Mouse (Mus musculus) intestine, embryonic 16.5 days (tissue): ENCODE results near the gene St7l. TPM values are rescaled to one million over a fixed set of nuclear protein-coding genes. Genes with fewer than 3 reads are reported as not detected.

ENCODE experiments used
- ATAC-seq: fragments of 200-750 bp; cut with Nextera tagmentation; 2 replicates; pipeline ENCODE4 v1.8.0; 2017; ENCODE audit warnings: moderate TSS enrichment, moderate library complexity
- H3K27ac ChIP-seq: fragments of 300-500 bp; sonication (generic); 2 replicates; pipeline ENCODE4 v1.5.1; 2014; ENCODE audit warnings: mild to moderate bottlenecking, low read length
- H3K27me3 ChIP-seq: fragments of 300-500 bp; sonication (generic); replicated peaks from 2 replicates; pipeline ENCODE4 v1.6.1; 2014; ENCODE audit warnings: low read length, control low read depth, mixed read lengths; ENCODE audit not compliant: control insufficient read depth, insufficient read depth
- H3K36me3 ChIP-seq: fragments of 300-500 bp; sonication (generic); 2 replicates; pipeline ENCODE4 v1.6.1; 2014; ENCODE audit warnings: low read length, control low read depth; ENCODE audit not compliant: control insufficient read depth, insufficient read depth
- H3K4me1 ChIP-seq: fragments of 300-500 bp; sonication (generic); 2 replicates; pipeline ENCODE4 v1.6.1; 2014; ENCODE audit warnings: low read length, control low read depth, mixed read lengths; ENCODE audit not compliant: control insufficient read depth, insufficient read depth
- H3K4me2 ChIP-seq: fragments of 300-500 bp; sonication (generic); 2 replicates; pipeline ENCODE4 v1.6.1; 2014; ENCODE audit warnings: low read depth, low read length, control low read depth
- H3K4me3 ChIP-seq: fragments of 300-500 bp; sonication (generic); 2 replicates; pipeline ENCODE4 v1.5.1; 2014; ENCODE audit warnings: mild to moderate bottlenecking, low read length
- H3K9ac ChIP-seq: fragments of 300-500 bp; sonication (generic); 2 replicates; pipeline ENCODE4 v1.6.1; 2014; ENCODE audit warnings: low read depth, low read length
- H3K9me3 ChIP-seq: fragments of 300-500 bp; sonication (generic); 2 replicates; pipeline ENCODE4 v1.6.1; 2016; ENCODE audit warnings: low read length, control low read depth; ENCODE audit not compliant: control insufficient read depth
- WGBS: fragments of 180-500 bp; shearing (Covaris S2); extraction: QIAGEN DNeasy Blood & Tissue Kit; methylation state at CpG from one replicate; pipeline ENCODE4 v1.1.7; 2014; 5-methylcytosine and 5-hydroxymethylcytosine counted together
- polyA plus RNA-seq: library from polyadenylated mRNA; unstranded; fragments of >200 nt; fragmentation: Nextera tagmentation; extraction: Ambion mirVana; gene quantifications from 2 replicates; pipeline ENCODE4 v1.2.1, GENCODE M21; 2015

The St7l gene
- polyA plus RNA-seq, 1 experiment from 2014 or later, result 37.8 TPM

- H3K9me3 ChIP-seq, result peaks cover 3% of the 10 kb centered on the region; the same call in 1 of the 2 replicates
- peaks cover 16% of the 10 kb centered on the region for H3K4me1 ChIP-seq
- H3K27me3 ChIP-seq, result peaks cover 19% of the 10 kb centered on the region
- H3K4me3 ChIP-seq, result no peak overlapping the region
- WGBS, result 82% methylated on average over 7 of the region's 7 CpGs
- H3K4me2 ChIP-seq, result no peak overlapping the region
- no peaks in the 10 kb centered on the region for H3K36me3 ChIP-seq
- H3K9ac ChIP-seq, result no peak overlapping the region
- H3K27ac ChIP-seq, result no peak overlapping the region
- ATAC-seq, result no peak
Measured at GRCm38 (mm10) chr3:104965991-104966554, 102.3 kb downstream of the St7l start.

GRCm38 (mm10) chr3:104967548-104968300 lies 103.9 kb downstream of the St7l start:
- H3K36me3 ChIP-seq, result no peaks in the 10 kb centered on the region
- H3K27ac ChIP-seq, result peak overlapping the region; percentile 77
- H3K9me3 ChIP-seq, result peaks cover 3% of the 10 kb centered on the region; the same call in 1 of the 2 replicates
- peak overlapping the region; percentile 81 for H3K9ac ChIP-seq
- H3K4me2 ChIP-seq, result peak overlapping the region; percentile 92
- ATAC-seq, result peak; percentile 83
- under 1% methylated on average over 49 of the region's 49 CpGs for WGBS
- H3K4me1 ChIP-seq, result peaks cover 6% of the 10 kb centered on the region
- peaks cover 2% of the 10 kb centered on the region; the same call in 1 of the 2 replicates for H3K27me3 ChIP-seq
- H3K4me3 ChIP-seq, result peak overlapping the region; percentile 63

Other genes with a start within 250 kb of the St7l start
- gene Slc16a1, start 225.3 kb upstream of the St7l start, polyA plus RNA-seq, result 48.3 and 48.8 TPM in 2 replicates
- gene Ppm1j, start 82.9 kb upstream of the St7l start, polyA plus RNA-seq, result 4.3 and 5.2 TPM in 2 replicates
- gene Fam19a3, start 82.2 kb upstream of the St7l start, polyA plus RNA-seq, result 0.06 and 0.09 TPM in 2 replicates
- gene Rhoc, start 75.6 kb upstream of the St7l start, polyA plus RNA-seq, result 171 and 184 TPM in 2 replicates
- 139 and 161 TPM in 2 replicates for gene Mov10, start 45.4 kb upstream of the St7l start, polyA plus RNA-seq
- 200 TPM in 2 replicates for gene Capza1, start 500 bp downstream of the St7l start, polyA plus RNA-seq
- 1.3 and 1.5 TPM in 2 replicates for gene Wnt2b, start 97.9 kb downstream of the St7l start, polyA plus RNA-seq
- gene Cttnbp2nl, start 189.1 kb downstream of the St7l start, polyA plus RNA-seq, result 17.7 and 19.0 TPM in 2 replicates
- gene 4930564D02Rik, start 202.8 kb downstream of the St7l start, polyA plus RNA-seq, result not detected in 2 replicates